In the genomic region with DNA sequence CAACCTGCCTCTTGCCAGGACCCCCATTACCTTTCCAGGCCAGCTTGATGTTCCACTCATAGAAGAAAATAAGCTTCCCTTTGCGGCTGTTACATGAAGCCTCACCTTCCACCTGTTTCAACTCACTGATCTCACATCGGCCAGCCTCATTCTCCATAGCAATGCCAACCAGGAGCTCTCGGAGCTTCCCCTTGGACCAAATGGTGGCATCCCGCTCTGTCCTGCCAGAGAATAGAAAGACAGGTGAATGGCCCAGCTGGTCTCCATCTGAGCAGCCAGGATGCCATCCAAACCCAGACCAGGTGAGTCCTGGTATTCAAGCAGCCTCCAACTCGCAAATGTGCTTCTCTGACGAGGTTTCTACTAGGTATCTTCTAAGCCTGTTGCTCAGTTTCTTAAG, we compare ENCODE assay signal across 9 mouse cellular contexts. TPM values are rescaled to one million over a fixed set of nuclear protein-coding genes. Genes with fewer than 3 reads are reported as not detected.
DNase-seq lines count a peak whose midpoint lies in the region; ATAC-seq and TF ChIP-seq lines count a peak whose summit lies in the region.
"Had no signal": no experiment of that assay in that cellular context is flagged by ENCODE, and none has a peak within 500 bp of the region (broad histone marks: within the 10 kb centered on the region; RNA-seq: fewer than 3 reads in every experiment).

No protein-coding gene starts in this region.

- H3K27ac ChIP-seq in embryonic facial prominence, embryonic 15.5 days (replicated peaks), result no peak overlapping the region
- H3K27ac ChIP-seq in neural tube, embryonic 15.5 days (replicated peaks), result peak overlapping the region; percentile 97

- H3K27me3 ChIP-seq in erythroblast, embryonic 14.5 days (ENCODE audit: control insufficient read depth), result no peaks in the 10 kb centered on the region
- H3K27me3 ChIP-seq in E14TG2a.4 (ENCODE audit: insufficient read depth, low read length), result peaks cover 4% of the 10 kb centered on the region; the same call in 1 of the 2 replicates
- no peaks in the 10 kb centered on the region for H3K27me3 ChIP-seq in embryonic facial prominence, embryonic 15.5 days
- no peaks in the 10 kb centered on the region for H3K27me3 ChIP-seq in neural tube, embryonic 15.5 days (replicated peaks)

- H3K36me3 ChIP-seq in erythroblast, embryonic 14.5 days (ENCODE audit: control insufficient read depth), result peaks cover 48% of the 10 kb centered on the region
- peaks cover 51% of the 10 kb centered on the region for H3K36me3 ChIP-seq in E14TG2a.4 (ENCODE audit: insufficient read depth, low read length)
- H3K36me3 ChIP-seq in embryonic facial prominence, embryonic 15.5 days, result peaks cover 33% of the 10 kb centered on the region
- peaks cover 28% of the 10 kb centered on the region for H3K36me3 ChIP-seq in neural tube, embryonic 15.5 days

- peak; percentile 12 for DNase-seq in kidney, postnatal 10 days
- no peak for DNase-seq in gastrocnemius, postnatal 25 days
- DNase-seq in adrenal gland, postnatal 4 days (ENCODE audit: low spot score in 2 of 2), result no peak

- no peaks in the 10 kb centered on the region for H3K9me3 ChIP-seq in erythroblast, embryonic 14.5 days (ENCODE audit: control insufficient read depth, low read length)
- H3K9me3 ChIP-seq in E14TG2a.4 (ENCODE audit: low read length), result no peaks in the 10 kb centered on the region
- H3K9me3 ChIP-seq in embryonic facial prominence, embryonic 15.5 days (replicated peaks), result no peaks in the 10 kb centered on the region
- H3K9me3 ChIP-seq in neural tube, embryonic 15.5 days (replicated peaks), result no peaks in the 10 kb centered on the region

- peak overlapping the region; percentile 74 for H3K4me2 ChIP-seq in embryonic facial prominence, embryonic 15.5 days (replicated peaks)
- H3K4me2 ChIP-seq in neural tube, embryonic 15.5 days, result peak overlapping the region; percentile 92

- H3K4me1 ChIP-seq in erythroblast, embryonic 14.5 days (ENCODE audit: control insufficient read depth), result peaks cover 43% of the 10 kb centered on the region
- peaks cover 41% of the 10 kb centered on the region for H3K4me1 ChIP-seq in E14TG2a.4 (replicated peaks; ENCODE audit: low read depth, low read length)
- peaks cover 20% of the 10 kb centered on the region for H3K4me1 ChIP-seq in embryonic facial prominence, embryonic 15.5 days
- peaks cover 30% of the 10 kb centered on the region for H3K4me1 ChIP-seq in neural tube, embryonic 15.5 days

- H3K9ac ChIP-seq in embryonic facial prominence, embryonic 15.5 days, result peak overlapping the region; percentile 93; the same call in 1 of the 2 replicates
- H3K9ac ChIP-seq in neural tube, embryonic 15.5 days (replicated peaks), result peak overlapping the region; percentile 96

- WGBS in embryonic facial prominence, embryonic 15.5 days, result 35% methylated on average over 6 of the region's 6 CpGs
- 40% methylated on average over 6 of the region's 6 CpGs for WGBS in neural tube, embryonic 15.5 days

- no peak for ATAC-seq in erythroblast, adult 5-6 weeks (replicated peaks; ENCODE audit: low FRiP score, poor library complexity, severe bottlenecking)
- no peak for ATAC-seq in embryonic facial prominence, embryonic 15.5 days (ENCODE audit: insufficient number of reproducible peaks, low FRiP score, low TSS enrichment, low read depth)
- ATAC-seq in neural tube, embryonic 15.5 days (ENCODE audit: low FRiP score), result no peak

- H3K4me3 ChIP-seq in erythroblast, embryonic 14.5 days (replicated peaks), result peak overlapping the region; percentile 89
- peak overlapping the region; percentile 92 for H3K4me3 ChIP-seq in E14TG2a.4 (replicated peaks; ENCODE audit: low read length)
- peak overlapping the region; percentile 91 for H3K4me3 ChIP-seq in embryonic facial prominence, embryonic 15.5 days (replicated peaks)
- H3K4me3 ChIP-seq in neural tube, embryonic 15.5 days (replicated peaks), result peak overlapping the region; percentile 95

- TF ChIP-seq CTCF in E14TG2a.4 (conservative IDR thresholded peaks at IDR 0.05; ENCODE audit: low read length), result no peak

RNA-seq across cellular contexts. Expression of gene Ahsa2, which starts 1.2 kb away (rescaled TPM):
- 1.4 and 1.7 TPM in 2 replicates for polyA plus RNA-seq in erythroblast, embryonic 14.5 days (2012)
- total RNA-seq in erythroblast, adult 5-6 weeks (2015; ENCODE audit: low replicate concordance), result 9.2 and 16.1 TPM in 2 replicates
- 12.9 and 15.8 TPM in 2 replicates for total RNA-seq in erythroblast, adult 5-6 weeks (2017; ENCODE audit: low replicate concordance)
- 77.3 and 88.8 TPM in 2 replicates for polyA plus RNA-seq in embryonic facial prominence, embryonic 15.5 days (2015; fragmentation: Nextera tagmentation; extraction: Ambion mirVana)
- polyA plus RNA-seq in neural tube, embryonic 15.5 days (2015; fragmentation: Nextera tagmentation; extraction: Ambion mirVana), result 85.7 and 93.8 TPM in 2 replicates
- total RNA-seq in gastrocnemius, postnatal 25 days (2021), result 10 to 100 TPM; 31.7 to 41.4 TPM
- total RNA-seq in adrenal gland, postnatal 4 days (2021), result 10 to 100 TPM; 35.8 to 43.4 TPM

RNA-seq across cellular contexts. Expression of gene 1700093K21Rik, which starts 24.3 kb away (rescaled TPM):
- not detected in 2 replicates for polyA plus RNA-seq in erythroblast, embryonic 14.5 days (2012)
- total RNA-seq in erythroblast, adult 5-6 weeks (2015; ENCODE audit: low replicate concordance), result not detected in 2 replicates
- not detected in 2 replicates for total RNA-seq in erythroblast, adult 5-6 weeks (2017; ENCODE audit: low replicate concordance)
- 0.12 TPM in 1 of 2 replicates, not detected in the other for polyA plus RNA-seq in embryonic facial prominence, embryonic 15.5 days (2015; fragmentation: Nextera tagmentation; extraction: Ambion mirVana)
- not detected in 2 replicates for polyA plus RNA-seq in neural tube, embryonic 15.5 days (2015; fragmentation: Nextera tagmentation; extraction: Ambion mirVana)
- total RNA-seq in gastrocnemius, postnatal 25 days (2021), result not detected
- total RNA-seq in adrenal gland, postnatal 4 days (2021), result not detected
- total RNA-seq: layer of hippocampus, adult 18-20 months had no signal
